Mouse (Mus musculus) lung, postnatal 4 days (tissue): ENCODE measurements around the gene Ston2.

Source experiments
- DNase-seq, 2 experiments: peaks; one replicate each; pipeline ENCODE4 v3.0.0; 2021

Gene Ston2

DNA sequence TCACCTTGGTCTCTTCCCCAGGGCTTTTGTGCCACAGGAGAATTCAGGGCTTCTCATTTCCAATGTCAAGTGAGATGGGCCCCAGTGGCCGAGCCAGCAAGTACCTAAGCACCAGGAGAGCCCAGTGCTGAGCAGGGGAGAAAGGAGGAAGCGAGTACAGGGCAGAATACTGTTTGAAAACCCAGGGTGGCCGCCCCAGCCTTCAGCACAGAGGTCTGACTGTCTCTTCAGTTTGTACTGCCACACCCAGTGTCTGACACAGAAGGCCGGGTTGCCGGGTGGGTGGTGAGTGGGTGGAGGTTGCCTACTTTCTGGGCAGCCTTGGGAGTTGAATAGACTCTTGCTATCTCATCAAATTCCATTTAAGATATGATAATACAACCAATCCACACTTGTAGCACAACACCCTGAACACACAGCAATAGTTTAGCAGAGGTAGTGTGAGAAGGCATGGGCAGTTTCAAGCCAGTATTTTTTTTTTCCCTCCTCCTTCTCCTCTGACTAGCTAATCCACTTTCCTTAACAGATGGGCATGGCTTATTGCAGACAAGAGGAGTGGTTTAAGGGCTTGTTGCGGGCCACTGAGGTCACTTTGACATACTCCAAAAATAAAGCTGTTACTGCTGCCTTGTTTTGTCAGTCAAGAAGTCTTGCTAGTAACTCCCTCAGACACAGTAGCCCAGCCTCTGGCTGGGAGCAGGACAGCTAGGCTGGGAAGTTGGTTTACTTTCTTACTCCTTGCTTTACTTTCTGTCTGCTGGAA, 142.6 kb downstream of the Ston2 start:
- no peak for DNase-seq

DNA sequence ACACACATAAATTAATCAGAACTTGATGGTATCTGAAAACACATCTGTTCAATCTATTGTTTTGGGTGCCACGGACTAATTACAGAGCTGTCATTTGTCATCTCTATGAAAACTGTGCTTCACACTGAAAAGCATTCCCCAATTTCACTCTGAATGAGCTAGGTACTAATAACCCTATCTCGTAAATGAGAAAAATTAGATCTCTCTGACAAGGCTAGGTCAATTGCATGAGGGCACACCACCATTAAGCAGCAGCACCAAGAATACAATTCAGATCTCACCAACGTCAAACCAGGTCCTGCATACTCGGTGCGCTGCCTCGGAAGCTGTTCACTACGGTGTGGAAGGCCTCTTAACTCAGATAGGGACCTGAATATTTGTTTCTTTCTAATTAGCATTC, 145.0 kb downstream of the Ston2 start:
- DNase-seq = no peak

DNA sequence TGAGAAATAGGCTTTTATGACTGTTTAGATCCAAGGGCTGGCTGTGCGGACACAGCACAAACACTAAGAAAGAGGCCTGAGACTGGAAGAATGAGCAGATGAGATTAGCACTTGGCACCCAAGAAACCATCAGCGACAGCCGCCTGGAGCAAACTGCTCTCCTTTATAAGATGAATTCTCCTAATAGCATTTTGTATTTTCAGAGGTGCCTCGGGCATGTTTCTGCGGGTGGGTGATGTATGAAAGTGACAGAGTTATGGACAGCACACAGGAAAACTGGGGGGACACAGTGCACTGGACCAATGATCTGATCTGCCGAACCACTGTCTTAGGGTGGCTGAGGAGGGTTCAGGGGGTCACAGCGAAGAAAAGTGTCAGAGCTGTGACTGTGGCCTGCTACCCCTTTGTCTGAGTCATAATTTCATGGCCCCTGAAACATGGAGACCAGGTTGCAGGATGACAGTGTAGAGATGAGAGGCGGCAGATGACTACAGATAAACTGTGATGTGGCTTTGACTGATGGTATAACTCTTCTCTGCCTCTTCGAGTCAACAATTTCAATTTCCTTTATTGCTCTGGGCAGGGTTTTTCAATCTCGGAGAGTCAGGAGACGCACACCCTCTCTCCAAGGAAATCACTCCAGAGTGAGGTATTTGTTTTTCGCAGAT, 145.6 kb downstream of the Ston2 start:
- DNase-seq = no peak

DNA sequence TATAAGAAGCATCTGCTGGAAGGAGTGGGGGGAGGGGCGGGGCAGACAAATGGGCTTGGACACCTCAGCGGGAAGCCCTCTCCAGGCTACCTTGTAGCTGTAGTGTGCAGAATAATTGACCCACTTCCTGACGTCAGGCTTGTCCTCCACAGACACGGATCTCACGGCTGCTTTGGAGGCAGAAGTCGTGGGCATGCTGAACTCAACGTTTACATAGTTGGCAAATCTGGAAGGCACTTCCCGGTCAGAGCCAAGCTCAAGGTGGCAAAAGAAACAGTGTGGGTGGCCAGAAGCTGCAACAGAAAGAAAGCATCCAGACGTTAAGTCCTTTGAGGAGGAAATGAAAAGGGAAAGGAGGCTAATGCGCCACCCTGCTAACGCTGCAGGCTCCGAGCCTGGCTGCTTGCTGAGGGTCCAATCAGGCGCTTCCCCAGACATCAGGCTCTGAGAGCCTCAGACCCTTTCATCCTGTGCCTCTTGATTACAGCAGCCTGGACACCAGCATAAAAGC, 146.5 kb downstream of the Ston2 start:
- peak in 1 of 2 experiments; percentile 30 for DNase-seq

DNA sequence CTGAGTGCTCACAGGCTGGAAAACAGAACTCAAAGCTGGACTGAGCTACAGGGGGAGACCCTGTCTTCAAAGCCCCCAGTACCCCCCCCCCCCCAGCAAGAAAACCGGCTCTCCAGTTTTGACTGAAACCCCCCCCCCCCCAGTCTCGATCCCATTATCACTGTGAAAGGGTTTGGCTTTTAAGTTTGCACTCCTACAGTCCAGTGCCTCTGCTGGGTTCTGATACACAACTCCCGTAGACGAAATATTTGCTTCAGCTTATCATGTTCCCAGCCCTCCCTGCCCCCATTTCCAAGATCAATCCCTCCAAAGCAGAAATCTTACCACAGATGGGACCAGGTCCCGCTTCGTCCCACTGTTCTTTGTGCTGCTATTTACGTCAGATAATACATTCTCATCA, 147.1 kb downstream of the Ston2 start:
- DNase-seq = no peak

DNA sequence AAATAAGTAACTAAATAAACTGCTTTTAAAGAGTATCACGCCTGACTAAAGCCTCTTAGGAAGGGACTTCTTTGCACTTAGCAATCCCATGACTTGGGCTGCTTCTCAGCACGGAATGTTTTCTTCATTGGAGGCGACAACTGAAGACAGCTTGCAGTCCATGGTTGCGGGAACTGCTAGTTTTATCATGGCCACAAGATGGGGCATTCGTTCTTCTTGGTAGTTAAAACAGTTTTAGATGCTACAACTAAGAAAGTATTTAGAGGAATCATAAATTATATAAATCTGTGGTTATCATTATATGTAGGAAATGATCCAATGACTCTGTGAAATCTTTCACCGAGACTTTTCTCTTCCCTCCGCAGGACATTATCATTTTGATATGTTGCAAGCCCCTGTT, 147.5 kb downstream of the Ston2 start:
- peak in 1 of 2 experiments; percentile 71 for DNase-seq

DNA sequence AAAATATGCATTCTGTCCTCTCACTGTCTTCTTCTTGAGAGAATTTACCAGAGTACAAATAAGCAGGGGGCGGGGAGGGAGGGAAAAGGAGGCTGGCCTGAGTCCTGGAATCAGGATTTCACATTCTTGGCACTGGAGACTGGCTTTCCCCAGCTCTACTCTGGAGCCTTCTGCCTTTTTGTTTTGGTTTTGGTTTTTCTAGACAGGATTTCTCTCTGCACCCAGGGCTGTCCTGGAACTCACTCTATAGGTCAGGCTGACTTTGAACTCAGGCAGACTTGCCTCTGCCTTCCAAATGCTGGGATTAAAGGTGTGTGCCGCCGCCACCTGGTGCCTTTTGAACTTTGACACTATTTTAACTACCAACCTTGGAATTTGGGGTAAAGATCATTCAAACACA, 149.8 kb downstream of the Ston2 start:
- no peak for DNase-seq

DNA sequence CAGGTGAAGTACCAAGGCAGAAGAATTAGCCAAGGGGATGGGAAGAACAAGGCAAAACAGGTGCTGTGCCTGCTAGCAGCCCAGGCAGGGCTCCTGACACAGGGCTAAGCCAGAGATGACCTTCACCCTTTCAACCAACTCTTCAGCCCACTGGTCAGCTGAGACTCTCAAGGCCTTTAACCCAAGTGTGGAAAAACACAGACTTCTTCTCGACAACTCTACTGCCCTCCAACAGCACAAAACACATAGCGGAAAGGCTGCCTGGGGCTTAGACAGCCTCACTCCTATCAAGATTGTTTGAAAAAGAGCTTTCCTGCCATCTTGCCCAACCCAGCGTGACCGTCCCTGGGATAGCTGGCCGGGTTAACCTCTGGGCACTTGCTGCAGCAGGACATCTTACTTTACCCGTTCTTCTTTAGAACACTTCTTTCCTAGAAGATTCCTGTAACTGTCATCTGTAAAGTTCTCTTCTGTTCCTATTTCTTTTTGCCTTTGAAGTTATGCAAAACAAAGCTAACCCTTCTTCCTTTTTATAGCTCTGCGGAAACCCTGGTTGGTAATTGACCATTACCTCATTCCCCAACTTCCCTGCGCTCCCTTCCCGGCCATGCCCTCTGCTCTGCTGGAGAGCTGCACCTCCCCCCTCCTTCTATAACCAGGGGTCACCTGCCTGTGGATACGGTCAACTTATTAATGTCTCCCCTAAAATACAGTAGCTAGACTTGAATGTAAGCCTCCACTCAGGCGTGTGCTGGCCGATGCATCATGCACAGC, 150.9 kb downstream of the Ston2 start:
- no peak for DNase-seq

DNA sequence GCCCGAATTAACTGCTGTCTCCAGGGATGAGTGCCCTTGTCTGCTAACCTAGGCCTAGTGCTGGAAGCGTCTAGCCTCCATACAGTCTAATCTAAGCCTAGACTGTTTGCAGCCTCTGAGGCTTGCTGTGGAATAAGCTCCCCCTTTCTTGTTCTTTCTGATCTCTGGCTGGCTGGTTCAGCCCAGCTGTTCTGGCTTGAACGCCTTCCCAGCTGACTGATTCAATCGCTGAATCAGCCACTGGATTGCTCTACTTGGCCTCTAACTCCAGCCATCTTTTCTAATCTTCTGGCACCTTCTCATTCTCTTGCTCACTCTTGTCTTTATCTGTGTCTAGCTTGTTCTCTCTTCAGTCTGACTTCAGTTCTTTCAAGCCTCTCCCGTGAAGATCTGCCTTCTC, 161.7 kb downstream of the Ston2 start:
- no peak for DNase-seq

DNA sequence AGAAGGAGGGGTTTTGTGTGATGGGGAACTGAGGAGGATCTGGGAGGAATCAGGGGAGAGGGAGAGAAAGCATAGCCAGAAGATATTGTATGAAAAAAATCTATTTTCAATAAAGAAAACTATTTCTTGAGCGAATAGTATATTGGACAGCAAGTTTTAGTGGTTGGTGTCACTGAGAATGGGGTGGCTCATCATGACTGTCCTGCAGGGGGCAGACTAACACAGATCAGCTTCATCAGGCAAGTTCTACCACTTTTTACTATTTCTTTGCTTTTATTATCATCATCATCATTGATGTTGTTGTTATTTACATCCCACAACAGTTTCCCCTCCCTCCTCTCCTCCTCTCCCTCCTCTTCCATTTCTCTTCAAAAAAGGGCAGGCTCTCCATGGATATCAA, 163.2 kb downstream of the Ston2 start:
- peak in 1 of 2 experiments; percentile 28 for DNase-seq

DNA sequence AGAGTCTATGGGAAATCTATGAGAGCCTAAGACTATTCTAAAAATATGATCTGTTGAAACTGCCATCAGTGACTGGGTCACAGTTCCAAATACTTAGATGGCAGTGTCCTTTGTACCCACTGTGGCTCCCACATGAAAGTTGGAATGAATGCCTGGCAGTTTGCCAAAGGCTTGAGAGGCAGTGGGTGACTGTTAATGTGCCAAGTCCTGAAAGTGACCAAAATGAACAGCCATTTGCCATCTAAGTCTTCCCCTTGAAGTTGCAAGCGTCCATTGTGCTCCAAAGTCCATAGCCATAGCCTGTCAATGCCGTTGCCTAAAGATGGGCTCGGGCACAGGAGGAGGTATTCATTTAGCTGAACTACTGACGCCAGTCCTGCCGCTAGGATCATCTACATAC, 178.8 kb downstream of the Ston2 start:
- DNase-seq = no peak

DNA sequence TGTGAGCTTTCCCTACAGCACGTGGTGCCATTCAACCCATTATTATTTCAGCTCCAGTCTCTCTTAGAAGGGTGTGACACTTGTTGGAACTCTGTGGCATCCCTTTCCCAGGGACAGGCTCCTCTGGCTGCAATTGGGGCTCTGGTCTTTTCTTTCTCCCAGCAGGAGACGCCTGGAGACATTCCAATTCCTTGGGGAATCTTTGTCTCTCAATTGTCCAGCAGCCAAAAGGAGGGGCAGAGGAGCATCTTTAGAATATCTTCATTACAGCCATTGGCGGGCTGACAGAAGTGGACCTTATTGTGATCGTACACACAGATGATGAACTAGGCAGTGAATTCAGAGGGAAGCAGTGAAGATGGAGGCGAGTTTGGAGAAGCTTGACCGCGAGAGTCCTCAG, 180.5 kb downstream of the Ston2 start:
- DNase-seq = no peak

DNA sequence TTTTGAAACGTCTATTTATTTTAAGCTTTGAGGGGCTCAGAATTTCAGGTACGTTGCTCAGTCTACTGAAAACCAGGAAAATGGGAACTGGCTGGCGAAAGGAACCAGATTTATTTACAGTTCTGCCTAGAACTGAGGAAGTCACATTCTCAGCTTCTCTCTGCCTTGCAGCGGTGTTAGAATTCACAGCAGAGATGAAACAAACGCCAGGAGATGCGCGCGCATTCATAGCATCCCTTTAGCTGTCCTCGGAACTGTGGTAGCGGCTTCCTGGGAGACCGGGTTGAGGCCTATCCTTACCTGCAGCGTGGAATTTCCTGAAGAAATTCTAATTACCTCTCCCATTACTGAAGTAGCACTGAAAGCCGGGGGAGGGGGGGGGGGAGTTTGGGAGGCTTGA, 181.5 kb downstream of the Ston2 start:
- no peak for DNase-seq

DNA sequence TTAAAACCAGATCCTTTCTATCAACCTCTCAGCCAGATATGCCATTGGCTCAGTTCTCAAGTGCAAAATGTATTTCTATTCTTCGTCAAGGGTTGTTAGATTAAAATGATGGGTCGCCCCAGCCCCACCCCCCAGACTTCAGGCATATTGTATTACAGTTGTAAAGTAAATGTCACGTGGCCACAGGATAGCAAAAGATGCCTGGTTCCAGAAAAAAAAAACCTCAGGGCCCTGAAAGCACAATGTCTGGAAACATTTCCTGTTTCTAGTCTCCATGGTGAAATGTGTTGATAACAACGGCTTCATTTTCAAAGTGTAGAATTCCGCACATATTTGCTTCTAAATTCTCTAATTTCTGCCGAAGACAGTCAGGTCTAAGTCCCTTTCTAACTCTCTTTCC, 183.6 kb downstream of the Ston2 start:
- no peak for DNase-seq

DNA sequence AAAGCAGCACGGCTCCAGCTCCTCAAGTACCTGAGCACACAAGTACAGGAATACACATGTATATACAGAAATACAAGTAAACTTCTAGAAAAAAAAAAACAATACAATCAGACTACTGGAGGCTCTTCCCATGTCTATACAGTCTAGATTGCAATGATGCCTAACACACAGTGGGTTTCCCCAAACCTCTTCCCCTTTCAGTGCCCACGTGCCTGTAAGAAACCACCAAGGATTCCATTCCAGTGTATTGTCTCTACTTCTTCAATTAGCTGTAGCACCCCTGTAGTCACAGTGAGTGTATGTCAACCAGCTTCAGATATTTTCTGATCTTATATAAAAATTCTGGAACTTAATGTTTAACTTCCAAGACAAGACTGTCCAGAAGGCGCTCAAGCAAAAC, 196.1 kb downstream of the Ston2 start:
- no peak for DNase-seq

DNA sequence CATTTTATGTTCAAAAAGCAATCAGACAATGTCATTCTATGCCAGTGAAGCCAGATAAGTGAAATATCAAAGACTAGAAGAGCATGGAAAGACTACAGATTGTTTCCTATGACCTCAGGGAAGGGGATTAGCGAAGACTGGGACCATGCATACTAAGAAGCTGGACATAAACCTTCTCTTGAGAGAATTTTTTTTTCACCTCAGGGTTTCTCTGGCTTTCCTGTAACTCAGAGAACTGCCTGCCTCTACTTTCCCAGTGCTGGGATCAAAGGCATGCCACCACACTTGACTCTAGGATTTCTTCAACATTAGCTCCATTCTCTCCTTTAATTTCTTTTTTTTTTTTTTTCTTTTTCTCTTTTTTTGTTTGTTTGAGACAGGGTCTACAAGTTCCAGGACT, 197.0 kb downstream of the Ston2 start:
- DNase-seq = no peak

DNA sequence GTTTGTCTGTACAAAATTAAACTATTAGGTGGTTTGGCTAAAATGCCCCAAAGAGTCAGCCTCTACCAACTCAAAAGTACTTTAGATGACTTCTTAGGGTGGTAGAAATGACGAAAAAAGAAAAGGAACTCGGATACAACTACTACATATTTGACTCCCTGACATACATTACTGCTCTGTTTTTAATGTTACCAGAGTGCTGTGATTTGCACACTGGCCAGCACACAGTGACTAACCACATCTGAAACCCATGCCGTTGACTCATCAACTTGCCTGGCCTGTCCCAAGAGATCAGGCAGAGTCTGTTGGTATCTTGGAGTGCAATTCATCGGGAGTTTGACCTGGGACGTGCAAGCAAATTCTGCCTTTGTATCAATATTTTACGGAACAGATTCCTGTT, 197.5 kb downstream of the Ston2 start:
- peak in 1 of 2 experiments; percentile 28 for DNase-seq

DNA sequence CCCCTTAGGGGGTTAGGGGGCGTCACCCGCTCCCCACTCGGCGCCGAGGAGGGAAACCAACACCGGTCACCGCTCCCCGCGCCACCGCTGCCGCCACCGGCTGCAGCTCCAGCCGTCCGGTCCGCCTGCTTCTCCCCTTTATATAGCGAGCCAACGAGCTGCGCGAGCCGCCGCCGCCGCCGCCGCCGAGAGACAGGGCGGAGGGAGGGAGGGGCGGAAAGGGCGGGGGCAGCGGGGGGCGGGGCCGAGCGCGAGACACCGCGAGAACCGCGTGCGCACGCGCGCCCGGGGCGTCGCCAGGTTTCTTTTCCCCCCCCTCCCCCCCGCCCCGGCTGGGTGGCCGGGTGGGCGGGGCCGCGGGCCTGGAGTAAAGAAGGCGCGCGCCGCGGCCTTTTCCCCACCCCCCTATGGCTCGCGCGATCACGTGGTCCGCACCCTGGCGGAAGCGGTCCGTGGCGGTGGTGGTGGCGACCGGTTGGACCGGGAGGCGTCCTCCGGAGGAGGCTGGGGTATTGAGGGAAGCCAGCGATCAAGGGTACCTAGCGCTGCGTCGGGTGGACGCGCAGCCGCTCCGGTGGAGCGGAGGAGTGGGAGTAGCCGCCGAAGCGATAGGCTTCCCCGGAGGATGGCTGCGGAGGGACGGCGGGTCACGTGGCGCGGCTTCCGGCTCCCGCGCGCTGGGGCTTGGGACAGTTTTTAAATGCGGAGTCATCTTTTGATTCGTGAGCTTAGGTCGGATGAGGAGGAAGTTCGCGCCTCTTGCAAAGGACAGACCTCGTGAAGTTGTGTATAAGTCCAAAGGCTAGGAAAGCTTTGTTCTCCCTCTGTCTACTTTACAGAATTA, 198.1 kb downstream of the Ston2 start, which contains the start of gene Gtf2a1:
Gene Gtf2a1 (minus strand): TSS at position 641 of the 844 bp plus-strand sequence.
- peak; percentile 96 to 97 for DNase-seq

DNA sequence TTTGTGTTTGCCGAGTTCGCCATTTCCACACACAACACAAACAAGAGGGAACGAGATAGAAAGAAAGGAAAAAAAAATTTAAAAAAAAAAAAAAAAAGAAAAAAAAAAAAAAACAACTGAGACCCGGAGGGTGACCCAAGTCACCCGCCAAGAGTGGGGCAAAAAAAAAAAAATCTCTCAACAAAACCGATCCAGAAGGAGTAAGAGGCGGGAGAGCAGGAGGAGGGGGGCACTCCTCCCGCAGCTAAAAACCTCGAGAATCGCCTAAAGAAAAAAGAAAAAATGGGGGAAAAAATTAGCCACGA, 198.7 kb downstream of the Ston2 start:
- DNase-seq = no peak

DNA sequence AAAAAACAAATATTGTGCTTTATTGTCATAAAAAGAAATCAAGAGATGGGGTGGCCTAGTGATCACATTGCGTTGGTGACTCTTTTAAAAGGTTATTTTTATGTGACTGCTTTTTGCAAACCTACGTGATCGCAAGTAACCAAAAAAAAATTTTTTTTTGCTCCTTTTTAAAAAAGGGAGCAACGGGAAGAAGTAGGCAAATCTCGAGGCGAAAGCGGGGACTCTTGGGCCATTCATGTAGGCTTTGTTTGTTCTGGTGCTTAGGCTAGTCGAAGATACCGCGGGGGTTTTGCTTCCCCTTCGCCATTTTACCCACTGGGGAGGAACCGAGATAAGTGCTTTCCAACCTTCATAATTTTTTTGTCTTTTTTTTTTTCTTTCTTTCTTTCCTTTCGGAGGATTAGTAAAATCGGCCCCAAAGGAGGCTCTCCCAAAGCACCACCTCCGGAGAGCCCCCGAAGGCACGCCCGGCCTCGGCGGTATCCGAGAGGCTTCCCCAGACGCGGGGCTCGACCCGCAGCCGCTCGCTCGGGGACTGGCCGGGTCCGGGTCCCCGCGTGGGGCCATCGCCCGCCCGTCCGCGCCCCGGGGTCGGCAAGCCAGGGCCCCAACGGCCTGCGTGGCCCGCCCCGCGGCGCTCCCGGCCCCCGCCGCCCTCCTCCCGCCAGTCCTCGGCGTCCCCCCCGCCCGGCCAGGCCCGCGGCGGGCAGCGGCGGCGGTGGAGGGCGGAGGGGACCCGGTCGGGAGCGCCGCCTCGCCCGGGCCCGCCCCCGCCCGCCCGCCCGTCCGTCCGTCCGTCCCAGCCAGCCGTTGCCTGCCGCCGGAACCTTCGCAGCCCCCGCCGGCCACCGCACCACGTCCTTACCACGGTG, 199.3 kb downstream of the Ston2 start:
- DNase-seq = peak; percentile 63 to 76

DNA sequence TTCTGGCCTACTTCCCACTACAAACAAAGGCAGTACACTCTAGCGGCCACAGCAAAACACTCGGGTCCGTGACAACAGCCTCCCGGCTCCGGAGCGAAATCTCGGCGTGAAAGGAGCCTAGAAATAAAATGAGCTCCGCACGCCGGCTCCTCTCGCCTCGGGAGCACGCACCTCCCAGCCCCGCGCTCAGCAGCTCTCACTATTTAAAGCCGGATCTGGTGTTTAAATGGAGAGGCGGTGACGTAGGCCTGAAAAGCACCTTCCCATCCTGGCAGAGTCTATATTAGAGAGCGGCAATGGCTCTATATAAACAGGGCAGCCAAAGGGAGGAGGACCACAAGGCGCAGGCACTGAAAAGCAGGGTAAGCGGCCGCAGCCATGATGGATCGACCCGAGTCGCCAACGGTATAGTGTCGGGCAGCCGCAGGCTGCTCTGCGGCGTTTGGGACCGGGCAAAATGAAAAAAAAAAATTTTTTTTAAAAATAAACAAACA, 200.0 kb downstream of the Ston2 start:
- peak; percentile 93 to 94 for DNase-seq
